Comparison of ENCODE assay signal across 8 mouse cellular contexts in genomic region chr14:31934321-31934720, GRCm38 (mm10).
A peak's percentile ranks its signal among the peaks of the same experiment; 100 is the strongest.
DNase-seq lines count a peak whose midpoint lies in the region; ATAC-seq lines count a peak whose summit lies in the region.

No protein-coding gene starts in this region.

- peak overlapping the region; percentile 44 for H3K4me3 ChIP-seq in hindbrain, embryonic 16.5 days (ENCODE audit: low read length)
- H3K4me3 ChIP-seq in midbrain, embryonic 12.5 days: peak overlapping the region; percentile 31

- peak overlapping the region; percentile 62 for H3K9ac ChIP-seq in hindbrain, embryonic 16.5 days (ENCODE audit: low read depth, low read length)
- H3K9ac ChIP-seq in midbrain, embryonic 12.5 days (replicated peaks): peak overlapping the region; percentile 48

- H3K4me1 ChIP-seq in hindbrain, embryonic 16.5 days (ENCODE audit: control insufficient read depth, insufficient read depth, low read depth, low read length): no peaks in the 10 kb centered on the region
- H3K4me1 ChIP-seq in midbrain, embryonic 12.5 days: peaks cover 22% of the 10 kb centered on the region

- 0% methylated on average over 5 of the region's 6 CpGs for WGBS in hindbrain, embryonic 16.5 days
- under 1% methylated on average over 5 of the region's 6 CpGs for WGBS in midbrain, embryonic 12.5 days

- DNase-seq in cerebellum, adult 18-20 months: peak; percentile 24 to 42
- no peak for DNase-seq in cerebellum, adult 11-12 months
- peak; percentile 45 for DNase-seq in right cerebral cortex, postnatal 4 days
- DNase-seq in right cerebral cortex, postnatal 25 days: no peak
- no peak for DNase-seq in c-Kit-positive CD71-positive TER-119-positive erythroid progenitor cells, embryonic 14.5 days (ENCODE audit: low spot score)
- DNase-seq in right cerebral cortex, adult 2 months (ENCODE audit: low spot score in 2 of 2): no peak

- H3K27me3 ChIP-seq in hindbrain, embryonic 16.5 days (replicated peaks; ENCODE audit: control insufficient read depth, insufficient read depth, low read length): no peaks in the 10 kb centered on the region
- no peaks in the 10 kb centered on the region for H3K27me3 ChIP-seq in midbrain, embryonic 12.5 days

- peak overlapping the region; percentile 93 for H3K27ac ChIP-seq in hindbrain, embryonic 16.5 days (ENCODE audit: low read depth, low read length)
- peak overlapping the region; percentile 95 for H3K27ac ChIP-seq in midbrain, embryonic 12.5 days (replicated peaks)

- peak overlapping the region; percentile 72 for H3K4me2 ChIP-seq in hindbrain, embryonic 16.5 days (ENCODE audit: low read length)
- peak overlapping the region; percentile 45 for H3K4me2 ChIP-seq in midbrain, embryonic 12.5 days (replicated peaks)

- H3K9me3 ChIP-seq in hindbrain, embryonic 16.5 days (ENCODE audit: control insufficient read depth, low read length): peaks cover 3% of the 10 kb centered on the region; the same call in 1 of the 2 replicates
- H3K9me3 ChIP-seq in midbrain, embryonic 12.5 days: 0 out of 2 replicates have a peak, but pooled peaks cover 11% of the 10 kb centered on the region

- peak; percentile 68 for ATAC-seq in hindbrain, embryonic 16.5 days
- ATAC-seq in midbrain, embryonic 12.5 days (ENCODE audit: low FRiP score, low read depth): peak; percentile 69

- no peaks in the 10 kb centered on the region for H3K36me3 ChIP-seq in hindbrain, embryonic 16.5 days (ENCODE audit: control insufficient read depth, insufficient read depth, low read length)
- no peaks in the 10 kb centered on the region for H3K36me3 ChIP-seq in midbrain, embryonic 12.5 days

Comparison
In these comparisons a context has a peak if more than half of its experiments do, and no peak if none do; other contexts are left out.
1. DNase-seq: peak in cerebellum, adult 18-20 months (2 of 2) and right cerebral cortex, postnatal 4 days (single experiment); none in cerebellum, adult 11-12 months (single experiment), right cerebral cortex, postnatal 25 days (single experiment), c-Kit-positive CD71-positive TER-119-positive erythroid progenitor cells, embryonic 14.5 days (single experiment) and right cerebral cortex, adult 2 months (0 of 2).